Mouse (Mus musculus) neural tube, embryonic 11.5 days (tissue): ENCODE results near the gene Cmss1. TPM values are rescaled to one million over a fixed set of nuclear protein-coding genes. Genes with fewer than 3 reads are reported as not detected.

Experiments
- ATAC-seq: fragments of 200-750 bp; cut with Nextera tagmentation; 2 replicates; pipeline ENCODE4 v1.8.0; 2017; ENCODE audit warnings: moderate number of reproducible peaks, mild to moderate bottlenecking, moderate TSS enrichment, moderate library complexity; ENCODE audit not compliant: insufficient read depth, low FRiP score, low TSS enrichment
- DNase-seq: peaks from one replicate; pipeline ENCODE4 v3.0.0-alpha.2; 2015; ENCODE audit warnings: low spot score
- H3K27ac ChIP-seq: fragments of 300-500 bp; sonication (generic); 2 replicates; pipeline ENCODE4 v1.5.1; 2014; ENCODE audit warnings: low read depth, mild to moderate bottlenecking, low read length
- H3K27me3 ChIP-seq: fragments of 300-500 bp; sonication (generic); 2 replicates; pipeline ENCODE4 v1.6.1; 2014; ENCODE audit warnings: mild to moderate bottlenecking, low read length, mixed read lengths; ENCODE audit not compliant: control insufficient read depth, insufficient read depth
- H3K36me3 ChIP-seq: fragments of 300-500 bp; sonication (generic); 2 replicates; pipeline ENCODE4 v1.6.1; 2014; ENCODE audit warnings: mild to moderate bottlenecking, low read length, moderate library complexity, mixed read lengths; ENCODE audit not compliant: control insufficient read depth, insufficient read depth
- H3K4me1 ChIP-seq: fragments of 300-500 bp; sonication (generic); 2 replicates; pipeline ENCODE4 v1.6.1; 2014; ENCODE audit warnings: low read length, mixed read lengths; ENCODE audit not compliant: control insufficient read depth, insufficient read depth
- H3K4me2 ChIP-seq: fragments of 300-500 bp; sonication (generic); 2 replicates; pipeline ENCODE4 v1.6.1; 2014; ENCODE audit warnings: low read depth, mild to moderate bottlenecking, moderate library complexity
- H3K4me3 ChIP-seq: fragments of 300-500 bp; sonication (generic); 2 replicates; pipeline ENCODE4 v1.5.1; 2014; ENCODE audit warnings: low read depth, low read length
- H3K9ac ChIP-seq: fragments of 300-500 bp; sonication (generic); 2 replicates; pipeline ENCODE4 v1.6.1; 2014; ENCODE audit warnings: mild to moderate bottlenecking, low read length
- H3K9me3 ChIP-seq: fragments of 300-500 bp; sonication (generic); 2 replicates; pipeline ENCODE4 v1.6.1; 2016; ENCODE audit warnings: low read length; ENCODE audit not compliant: control insufficient read depth
- WGBS: fragments of 180-500 bp; shearing (Covaris S2); extraction: QIAGEN DNeasy Blood & Tissue Kit; methylation state at CpG from one replicate; pipeline ENCODE4 v1.1.7; 2014; 5-methylcytosine and 5-hydroxymethylcytosine counted together
- polyA plus RNA-seq: library from polyadenylated mRNA; unstranded; fragments of >200 nt; fragmentation: Nextera tagmentation; extraction: Ambion mirVana; gene quantifications from 2 replicates; pipeline ENCODE4 v1.2.1, GENCODE M21; 2014

Cmss1 gene
- polyA plus RNA-seq, 1 experiment from 2014 or later: 40.6 TPM

DNA sequence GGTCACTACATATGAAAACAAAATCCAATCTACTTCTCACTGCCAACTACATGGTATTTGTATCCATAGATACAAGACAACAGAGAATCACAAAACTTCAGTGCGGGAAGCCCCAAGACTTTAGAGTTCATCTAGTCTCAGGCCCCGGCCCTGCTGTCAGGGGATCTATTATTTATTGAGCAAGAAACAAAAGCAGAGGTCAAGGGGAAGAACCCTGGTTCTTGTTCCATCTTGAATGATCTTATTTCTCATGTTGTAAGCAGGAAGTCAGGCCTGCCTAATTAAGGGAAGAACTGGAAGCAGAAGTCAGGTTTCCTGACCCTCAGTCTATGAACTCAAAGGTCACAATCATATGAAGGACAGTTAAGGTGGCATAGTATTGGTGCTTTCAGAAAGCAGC, 104.4 kb downstream of the Cmss1 start:
- Histone ChIP-seq H3K9me3 (no peaks in the 10 kb centered on the region), H3K27me3 (no peaks in the 10 kb centered on the region), H3K4me3 (no peak overlapping the region), H3K4me2 (no peak overlapping the region), H3K9ac (no peak overlapping the region), H3K27ac (no peak overlapping the region), H3K36me3 (no peaks in the 10 kb centered on the region), H3K4me1 (peaks cover 4% of the 10 kb centered on the region; the same call in 1 of the 2 replicates)
- WGBS: 10% methylated on average over 2 of the region's 2 CpGs
- ATAC-seq: no peak
- no peak for DNase-seq

DNA sequence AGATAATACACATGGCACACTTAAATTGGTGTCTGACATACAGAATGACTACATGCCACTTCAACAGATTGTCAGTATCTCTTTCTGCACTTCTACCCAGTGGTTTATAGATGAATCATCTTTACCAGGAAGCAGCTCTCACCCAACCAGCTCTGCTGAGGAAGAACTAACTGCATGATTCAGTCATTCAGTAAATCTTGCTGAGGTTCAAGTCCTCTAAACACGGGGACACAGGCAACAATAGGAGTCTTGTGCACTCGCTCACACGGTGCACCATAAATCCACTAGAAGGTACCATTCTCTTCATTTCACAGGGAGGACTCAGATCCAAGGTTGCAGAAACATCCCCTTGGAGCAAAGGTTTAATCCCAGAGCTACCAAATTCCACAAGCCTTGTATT, 105.8 kb downstream of the Cmss1 start:
- Histone ChIP-seq H3K4me1 (peaks cover 4% of the 10 kb centered on the region; the same call in 1 of the 2 replicates), H3K27ac (no peak overlapping the region), H3K36me3 (no peaks in the 10 kb centered on the region), H3K4me2 (no peak overlapping the region), H3K9me3 (no peaks in the 10 kb centered on the region), H3K27me3 (no peaks in the 10 kb centered on the region), H3K9ac (no peak overlapping the region), H3K4me3 (no peak overlapping the region)
- ATAC-seq (peak; percentile 54; the same call in 1 of the 2 replicates), DNase-seq (no peak)
- WGBS: 27% methylated on average over 3 of the region's 3 CpGs

DNA sequence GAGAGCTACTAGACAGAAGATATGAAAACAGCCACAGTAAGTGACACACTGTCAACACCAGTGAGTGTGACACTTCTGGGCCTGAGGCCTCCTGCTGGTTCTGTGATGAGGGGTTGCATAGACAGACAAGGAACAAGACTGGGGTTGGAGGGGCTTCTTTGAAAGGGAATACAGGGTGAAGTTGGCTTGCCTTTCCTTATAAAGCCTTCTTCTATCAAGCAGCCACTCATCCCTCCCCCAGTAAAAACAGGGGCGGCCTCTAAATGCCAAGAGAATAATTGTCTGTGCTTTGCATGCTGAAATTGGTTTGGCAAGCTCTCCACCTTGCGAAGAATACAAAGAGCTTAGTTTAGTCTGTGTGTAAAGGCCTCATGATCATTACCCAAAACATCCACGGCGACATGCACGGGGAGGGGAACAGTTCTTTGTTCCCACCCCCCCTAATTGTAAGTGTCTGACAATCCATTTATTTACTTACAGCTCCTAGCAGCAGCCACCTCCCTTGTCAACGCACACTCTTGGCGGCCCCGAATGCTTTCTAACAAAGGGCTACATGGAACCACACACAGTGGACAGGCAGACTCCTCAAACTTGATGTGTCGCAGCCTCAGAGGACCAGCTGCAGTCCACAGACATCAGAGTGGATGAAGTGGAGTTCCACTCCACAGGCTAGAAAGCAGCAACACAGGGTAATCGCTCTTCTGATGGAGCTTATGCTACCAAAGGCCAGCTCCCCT, 110.1 kb downstream of the Cmss1 start:
- no peaks in the 10 kb centered on the region for H3K36me3 ChIP-seq
- no peak overlapping the region for H3K27ac ChIP-seq
- no peak overlapping the region for H3K4me2 ChIP-seq
- no peaks in the 10 kb centered on the region for H3K9me3 ChIP-seq
- H3K4me1 ChIP-seq: no peaks in the 10 kb centered on the region
- peak; percentile 45; the same call in 1 of the 2 replicates for ATAC-seq
- 57% methylated on average over 10 of the region's 10 CpGs for WGBS
- H3K27me3 ChIP-seq: no peaks in the 10 kb centered on the region
- H3K9ac ChIP-seq: no peak overlapping the region
- no peak overlapping the region for H3K4me3 ChIP-seq
- peak; percentile 18 for DNase-seq

DNA sequence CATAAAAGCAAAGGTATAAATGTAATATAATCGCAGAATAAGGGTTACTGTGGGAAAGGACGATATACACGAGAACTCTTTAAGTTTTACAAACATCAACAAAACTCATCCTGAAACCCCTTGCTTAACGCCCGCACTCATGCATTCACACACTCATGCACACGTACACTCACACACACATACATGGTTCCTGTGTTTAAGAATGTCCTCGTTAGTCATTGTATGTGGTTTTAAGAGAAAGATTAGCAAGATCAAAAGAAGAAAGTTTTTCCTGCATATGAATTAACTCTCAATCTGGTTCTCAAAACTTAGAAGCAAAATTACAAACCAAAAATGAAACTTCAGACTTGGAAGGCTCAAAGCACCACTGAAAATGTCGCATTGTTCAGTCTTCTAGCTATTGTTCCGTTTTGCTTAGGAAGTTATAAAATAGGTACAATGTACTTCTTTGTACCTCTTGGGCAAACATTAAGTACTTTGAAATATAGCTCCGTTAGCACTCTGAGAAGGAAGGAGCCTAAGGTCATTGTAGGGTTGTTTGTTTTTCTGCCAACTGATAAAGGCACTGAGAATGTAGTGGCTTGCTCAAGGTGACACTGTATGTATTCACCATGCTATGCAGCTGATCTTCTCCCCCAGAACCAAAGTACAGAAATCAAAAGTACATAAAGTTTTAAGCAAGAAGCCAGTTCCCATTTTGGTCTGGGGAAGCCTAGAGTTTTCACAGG, 111.0 kb downstream of the Cmss1 start:
- H3K9ac ChIP-seq: no peak overlapping the region
- H3K4me2 ChIP-seq: no peak overlapping the region
- H3K9me3 ChIP-seq: no peaks in the 10 kb centered on the region
- H3K4me1 ChIP-seq: no peaks in the 10 kb centered on the region
- H3K27me3 ChIP-seq: no peaks in the 10 kb centered on the region
- DNase-seq (no peak), ATAC-seq (no peak)
- H3K36me3 ChIP-seq: no peaks in the 10 kb centered on the region
- H3K27ac ChIP-seq: no peak overlapping the region
- no peak overlapping the region for H3K4me3 ChIP-seq
- 79% methylated on average over 10 of the region's 10 CpGs for WGBS

DNA sequence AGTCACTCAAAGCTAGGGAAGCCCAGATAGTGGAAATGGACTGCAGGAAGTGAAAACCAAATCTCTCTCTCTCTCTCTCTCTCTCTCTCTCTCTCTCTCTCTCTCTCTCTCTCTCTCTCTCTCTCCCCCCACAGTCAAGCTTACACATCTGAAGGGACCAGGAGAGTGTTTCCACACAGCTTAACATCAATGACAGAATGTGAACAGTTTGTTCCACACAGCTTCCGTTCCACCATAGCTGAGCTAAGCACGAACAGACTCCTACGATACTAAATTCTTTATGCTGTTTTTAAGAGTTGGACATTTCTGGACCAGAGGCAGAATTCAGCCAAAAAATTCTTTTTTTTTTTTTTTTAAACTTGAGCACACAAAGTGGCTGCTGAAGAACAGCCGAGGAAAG, 114.8 kb downstream of the Cmss1 start:
- Histone ChIP-seq H3K9ac (no peak overlapping the region), H3K27ac (no peak overlapping the region), H3K36me3 (no peaks in the 10 kb centered on the region), H3K4me2 (no peak overlapping the region), H3K27me3 (no peaks in the 10 kb centered on the region), H3K4me1 (no peaks in the 10 kb centered on the region), H3K4me3 (no peak overlapping the region), H3K9me3 (no peaks in the 10 kb centered on the region)
- 98% methylated on average over 4 of the region's 4 CpGs for WGBS
- no peak for DNase-seq
- ATAC-seq: no peak

DNA sequence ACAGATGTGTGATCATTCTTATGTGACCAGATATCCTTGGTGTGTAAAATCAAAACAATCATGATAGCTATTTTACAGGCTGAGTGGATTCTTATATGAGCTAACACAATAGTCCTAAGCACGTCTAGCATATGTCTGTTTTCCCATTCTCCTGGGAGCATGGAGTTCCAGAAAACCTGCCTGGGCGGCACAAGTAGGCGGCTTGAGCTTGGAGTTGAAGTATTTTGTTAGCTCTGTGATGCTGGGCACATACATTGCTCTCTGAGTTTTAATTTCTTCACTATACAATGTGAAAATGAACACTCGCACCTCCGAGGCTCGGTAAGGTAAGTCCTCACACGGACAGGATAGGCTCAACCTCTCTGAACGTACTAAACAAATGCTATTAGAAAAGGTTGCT, 116.0 kb downstream of the Cmss1 start:
- ATAC-seq: no peak
- 92% methylated on average over 8 of the region's 8 CpGs for WGBS
- Histone ChIP-seq H3K9me3 (no peaks in the 10 kb centered on the region), H3K27me3 (no peaks in the 10 kb centered on the region), H3K9ac (no peak overlapping the region), H3K27ac (no peak overlapping the region), H3K4me3 (no peak overlapping the region), H3K4me2 (no peak overlapping the region), H3K4me1 (no peaks in the 10 kb centered on the region), H3K36me3 (no peaks in the 10 kb centered on the region)
- DNase-seq: no peak

DNA sequence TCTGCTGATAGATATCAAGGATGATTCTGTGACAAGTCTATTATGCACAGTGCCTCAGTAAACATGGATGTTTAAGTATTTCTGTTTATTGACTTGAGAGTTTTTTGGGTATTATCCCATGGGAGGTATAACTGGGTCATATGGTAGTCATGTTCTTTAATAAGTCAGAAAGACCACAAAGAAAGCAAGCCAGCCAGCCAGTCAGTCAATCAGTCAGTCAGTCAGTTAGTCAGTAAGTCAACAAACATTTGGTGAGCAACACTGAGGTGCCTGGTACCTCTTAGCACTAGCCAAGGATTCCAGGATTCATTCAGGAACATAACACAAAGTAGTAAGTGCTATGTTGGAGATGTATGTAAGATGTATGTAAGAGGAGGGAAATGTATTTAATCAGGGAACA, 118.0 kb downstream of the Cmss1 start:
- Histone ChIP-seq H3K9me3 (no peaks in the 10 kb centered on the region), H3K9ac (no peak overlapping the region), H3K36me3 (no peaks in the 10 kb centered on the region), H3K4me1 (no peaks in the 10 kb centered on the region), H3K4me2 (no peak overlapping the region), H3K27me3 (no peaks in the 10 kb centered on the region), H3K27ac (no peak overlapping the region), H3K4me3 (no peak overlapping the region)
- ATAC-seq (no peak), DNase-seq (no peak)

DNA sequence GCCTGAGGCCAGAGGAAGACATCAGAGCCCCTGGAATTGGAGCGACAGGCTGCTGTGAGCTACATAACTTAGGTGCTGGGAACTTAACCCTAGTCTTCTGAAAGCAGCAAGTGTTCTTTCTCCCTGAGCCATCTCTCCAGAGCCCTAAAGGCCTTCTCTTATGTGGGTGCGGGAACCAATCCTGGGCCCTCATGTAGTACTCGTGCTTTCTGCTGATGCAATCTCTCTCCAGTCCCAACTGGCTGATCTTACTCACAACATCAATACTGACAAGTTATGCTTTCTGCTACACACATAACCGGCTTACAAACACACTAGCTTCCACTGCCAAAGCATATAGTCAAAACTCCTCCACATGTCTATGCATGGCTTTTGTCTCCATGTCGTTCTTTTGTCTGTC, 120.4 kb downstream of the Cmss1 start:
- ATAC-seq (no peak), DNase-seq (no peak)

DNA sequence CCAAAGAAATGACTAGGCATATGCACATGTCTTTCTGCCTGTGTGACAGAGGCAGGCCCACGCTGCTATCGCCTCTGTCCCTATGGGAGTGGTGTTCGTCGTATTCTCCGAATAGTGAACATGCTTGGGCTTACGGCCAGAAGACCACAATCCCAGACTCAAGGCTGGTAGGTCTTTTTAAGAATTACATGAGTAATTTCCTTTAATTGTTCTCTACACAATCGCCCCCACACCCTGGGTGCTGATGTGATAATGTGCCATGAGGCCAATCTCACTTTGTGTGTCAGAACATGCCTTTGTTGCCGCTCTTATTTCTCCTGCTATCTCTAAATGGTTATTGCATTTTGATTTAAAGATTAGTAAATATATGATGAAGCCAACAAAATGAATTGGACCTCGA, 121.4 kb downstream of the Cmss1 start:
- Histone ChIP-seq H3K4me2 (no peak overlapping the region), H3K9ac (no peak overlapping the region), H3K27ac (no peak overlapping the region), H3K36me3 (no peaks in the 10 kb centered on the region), H3K27me3 (no peaks in the 10 kb centered on the region), H3K9me3 (no peaks in the 10 kb centered on the region), H3K4me3 (no peak overlapping the region), H3K4me1 (no peaks in the 10 kb centered on the region)
- WGBS: 85% methylated on average over 9 of the region's 9 CpGs
- ATAC-seq (no peak), DNase-seq (no peak)

More for the DNA sequence above, 120.4 kb downstream of the Cmss1 start:
- Histone ChIP-seq H3K27ac (no peak overlapping the region), H3K4me3 (no peak overlapping the region), H3K4me1 (no peaks in the 10 kb centered on the region), H3K36me3 (no peaks in the 10 kb centered on the region), H3K27me3 (no peaks in the 10 kb centered on the region), H3K9me3 (no peaks in the 10 kb centered on the region), H3K4me2 (no peak overlapping the region), H3K9ac (no peak overlapping the region)
- WGBS: 93% methylated on average over 5 of the region's 5 CpGs
